Comparison of ENCODE assay signal across 8 mouse cellular contexts in the genomic region with DNA sequence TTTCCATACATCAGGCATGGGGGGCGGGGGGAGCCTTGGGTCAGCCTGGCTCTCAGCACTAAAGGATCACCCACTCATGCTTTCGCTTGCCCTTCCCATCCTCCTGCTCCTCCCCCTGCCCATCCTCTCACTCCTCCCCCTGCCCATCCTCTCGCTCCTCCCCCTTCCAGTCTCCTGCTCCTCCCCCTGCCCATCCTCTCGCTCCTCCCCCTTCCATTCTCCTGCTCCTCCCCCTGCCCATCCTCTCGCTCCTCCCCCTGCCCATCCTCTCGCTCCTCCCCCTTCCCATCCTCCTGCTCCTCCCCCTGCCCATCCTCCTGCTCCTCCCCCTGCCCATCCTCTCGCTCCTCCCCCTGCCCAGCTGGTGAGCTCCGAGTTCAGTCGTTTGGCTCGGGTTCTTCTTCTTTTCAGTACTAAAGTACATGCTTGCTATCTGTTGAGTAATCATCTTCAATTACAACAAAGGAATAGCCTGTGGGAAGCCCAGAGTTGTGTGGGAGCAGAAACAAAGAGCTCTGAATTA. TPM values are rescaled to one million over a fixed set of nuclear protein-coding genes. Genes with fewer than 3 reads are reported as not detected.
DNase-seq lines count a peak whose midpoint lies in the region; ATAC-seq and TF ChIP-seq lines count a peak whose summit lies in the region.

No protein-coding gene starts in this region.

- no peak for TF ChIP-seq CTCF in kidney, postnatal 0 days (IDR thresholded peaks at IDR 0.05; ENCODE audit: low read depth)

- H3K4me2 ChIP-seq in heart, embryonic 13.5 days: peak overlapping the region; percentile 63
- H3K4me2 ChIP-seq in kidney, postnatal 0 days (ENCODE audit: low read length): peak overlapping the region; percentile 50
- peak overlapping the region; percentile 51 for H3K4me2 ChIP-seq in lung, embryonic 15.5 days
- H3K4me2 ChIP-seq in neural tube, embryonic 15.5 days: peak overlapping the region; percentile 54

- peak overlapping the region; percentile 26 for H3K4me3 ChIP-seq in erythroblast, embryonic 14.5 days (replicated peaks)
- H3K4me3 ChIP-seq in heart, embryonic 13.5 days: peak overlapping the region; percentile 29
- H3K4me3 ChIP-seq in kidney, postnatal 0 days (replicated peaks; ENCODE audit: low read depth, low read length): no peak overlapping the region
- H3K4me3 ChIP-seq in lung, embryonic 15.5 days: peak overlapping the region; percentile 26
- peak overlapping the region; percentile 21 for H3K4me3 ChIP-seq in neural tube, embryonic 15.5 days (replicated peaks)

- DNase-seq in 416B (ENCODE audit: low read depth) (peak; percentile 97), ZHBTc4 (ENCODE audit: low read depth, low spot score) (peak; percentile 89)
- DNase-seq in kidney, postnatal 0 days (ENCODE audit: low spot score): peak; percentile 92
- DNase-seq in thymus, postnatal 14 days: peak; percentile 67

- peak overlapping the region; percentile 33; the same call in 1 of the 2 replicates for H3K27ac ChIP-seq in heart, embryonic 13.5 days (replicated peaks)
- peak overlapping the region; percentile 50; the same call in 1 of the 2 replicates for H3K27ac ChIP-seq in kidney, postnatal 0 days
- H3K27ac ChIP-seq in lung, embryonic 15.5 days: peak overlapping the region; percentile 88
- H3K27ac ChIP-seq in neural tube, embryonic 15.5 days (replicated peaks): peak overlapping the region; percentile 54

- H3K9ac ChIP-seq in heart, embryonic 13.5 days: peak overlapping the region; percentile 33; the same call in 1 of the 2 replicates
- 0 out of 2 replicates have a peak overlapping the region, but pooled peaks have one; percentile 23 for H3K9ac ChIP-seq in kidney, postnatal 0 days (ENCODE audit: low read depth, low read length)
- 0 out of 2 replicates have a peak overlapping the region, but pooled peaks have one; percentile 11 for H3K9ac ChIP-seq in lung, embryonic 15.5 days
- no peak overlapping the region for H3K9ac ChIP-seq in neural tube, embryonic 15.5 days (replicated peaks)

- peaks cover 12% of the 10 kb centered on the region for H3K4me1 ChIP-seq in erythroblast, embryonic 14.5 days (ENCODE audit: control insufficient read depth)
- peaks cover 35% of the 10 kb centered on the region for H3K4me1 ChIP-seq in heart, embryonic 13.5 days
- H3K4me1 ChIP-seq in kidney, postnatal 0 days (replicated peaks; ENCODE audit: insufficient read depth, low read length): no peaks in the 10 kb centered on the region
- peaks cover 12% of the 10 kb centered on the region for H3K4me1 ChIP-seq in lung, embryonic 15.5 days
- peaks cover 11% of the 10 kb centered on the region for H3K4me1 ChIP-seq in neural tube, embryonic 15.5 days

- 0 out of 2 replicates have a peak, but pooled peaks have one; percentile 58 for ATAC-seq in heart, embryonic 13.5 days (ENCODE audit: extremely low read depth, insufficient number of reproducible peaks, low FRiP score, low TSS enrichment)
- ATAC-seq in kidney, postnatal 0 days (replicated peaks; ENCODE audit: low FRiP score, low read depth): peak; percentile 50; the same call in 1 of the 2 replicates
- ATAC-seq in lung, embryonic 15.5 days (ENCODE audit: borderline replicate concordance, extremely low read depth, low FRiP score, low TSS enrichment): peak; percentile 82
- ATAC-seq in neural tube, embryonic 15.5 days (ENCODE audit: low FRiP score): peak; percentile 65

- 3% methylated on average over 8 of the region's 10 CpGs for WGBS in heart, embryonic 13.5 days
- WGBS in kidney, postnatal 0 days: under 1% methylated on average over 8 of the region's 10 CpGs
- WGBS in lung, embryonic 15.5 days: 2% methylated on average over 7 of the region's 10 CpGs
- 4% methylated on average over 7 of the region's 10 CpGs for WGBS in neural tube, embryonic 15.5 days

- H3K27me3 ChIP-seq in erythroblast, embryonic 14.5 days (ENCODE audit: control insufficient read depth): no peaks in the 10 kb centered on the region
- H3K27me3 ChIP-seq in heart, embryonic 13.5 days (replicated peaks): no peaks in the 10 kb centered on the region
- H3K27me3 ChIP-seq in kidney, postnatal 0 days (ENCODE audit: insufficient read depth, low read length): no peaks in the 10 kb centered on the region
- no peaks in the 10 kb centered on the region for H3K27me3 ChIP-seq in lung, embryonic 15.5 days
- no peaks in the 10 kb centered on the region for H3K27me3 ChIP-seq in neural tube, embryonic 15.5 days (replicated peaks)

- H3K9me3 ChIP-seq in erythroblast, embryonic 14.5 days (ENCODE audit: control insufficient read depth, low read length): no peaks in the 10 kb centered on the region
- no peaks in the 10 kb centered on the region for H3K9me3 ChIP-seq in heart, embryonic 13.5 days
- H3K9me3 ChIP-seq in kidney, postnatal 0 days (replicated peaks; ENCODE audit: low read length): no peaks in the 10 kb centered on the region
- H3K9me3 ChIP-seq in lung, embryonic 15.5 days: no peaks in the 10 kb centered on the region
- no peaks in the 10 kb centered on the region for H3K9me3 ChIP-seq in neural tube, embryonic 15.5 days (replicated peaks)

- H3K36me3 ChIP-seq in erythroblast, embryonic 14.5 days (ENCODE audit: control insufficient read depth): no peaks in the 10 kb centered on the region
- no peaks in the 10 kb centered on the region for H3K36me3 ChIP-seq in heart, embryonic 13.5 days
- H3K36me3 ChIP-seq in kidney, postnatal 0 days (ENCODE audit: insufficient read depth, low read length): no peaks in the 10 kb centered on the region
- H3K36me3 ChIP-seq in lung, embryonic 15.5 days: no peaks in the 10 kb centered on the region
- H3K36me3 ChIP-seq in neural tube, embryonic 15.5 days: no peaks in the 10 kb centered on the region

RNA-seq across cellular contexts. Expression of a gene that starts 8.0 kb away (rescaled TPM):
- polyA plus RNA-seq in erythroblast, embryonic 14.5 days (2012): 9.2 and 12.0 TPM in 2 replicates
- polyA plus RNA-seq in heart, embryonic 13.5 days (2015; fragmentation: Nextera tagmentation; extraction: Ambion mirVana): 149 TPM in 2 replicates
- 135 and 138 TPM in 2 replicates for polyA plus RNA-seq in kidney, postnatal 0 days (2015; fragmentation: Nextera tagmentation; extraction: Ambion mirVana)
- 141 TPM in 2 replicates for polyA plus RNA-seq in lung, embryonic 15.5 days (2015; fragmentation: Nextera tagmentation; extraction: Ambion mirVana)
- polyA plus RNA-seq in neural tube, embryonic 15.5 days (2015; fragmentation: Nextera tagmentation; extraction: Ambion mirVana): 185 and 190 TPM in 2 replicates

RNA-seq across cellular contexts. Expression of a gene that starts 35.1 kb away (rescaled TPM):
- 0.31 and 0.32 TPM in 2 replicates for polyA plus RNA-seq in erythroblast, embryonic 14.5 days (2012)
- polyA plus RNA-seq in heart, embryonic 13.5 days (2015; fragmentation: Nextera tagmentation; extraction: Ambion mirVana): 37.4 and 41.5 TPM in 2 replicates
- polyA plus RNA-seq in kidney, postnatal 0 days (2015; fragmentation: Nextera tagmentation; extraction: Ambion mirVana): 38.3 and 42.7 TPM in 2 replicates
- 55.1 and 55.3 TPM in 2 replicates for polyA plus RNA-seq in lung, embryonic 15.5 days (2015; fragmentation: Nextera tagmentation; extraction: Ambion mirVana)
- 95.7 and 111 TPM in 2 replicates for polyA plus RNA-seq in neural tube, embryonic 15.5 days (2015; fragmentation: Nextera tagmentation; extraction: Ambion mirVana)

RNA-seq across cellular contexts. Expression of a gene that starts 35.1 kb away (rescaled TPM):
- 0.03 and 0.04 TPM in 2 replicates for polyA plus RNA-seq in erythroblast, embryonic 14.5 days (2012)
- polyA plus RNA-seq in heart, embryonic 13.5 days (2015; fragmentation: Nextera tagmentation; extraction: Ambion mirVana): 0.19 and 0.45 TPM in 2 replicates
- polyA plus RNA-seq in kidney, postnatal 0 days (2015; fragmentation: Nextera tagmentation; extraction: Ambion mirVana): 0.32 and 0.55 TPM in 2 replicates
- 0.65 and 0.79 TPM in 2 replicates for polyA plus RNA-seq in lung, embryonic 15.5 days (2015; fragmentation: Nextera tagmentation; extraction: Ambion mirVana)
- polyA plus RNA-seq in neural tube, embryonic 15.5 days (2015; fragmentation: Nextera tagmentation; extraction: Ambion mirVana): 0.46 and 1.6 TPM in 2 replicates

RNA-seq across cellular contexts. Expression of a gene that starts 35.9 kb away (rescaled TPM):
- not detected in 2 replicates for polyA plus RNA-seq in erythroblast, embryonic 14.5 days (2012)
- polyA plus RNA-seq in heart, embryonic 13.5 days (2015; fragmentation: Nextera tagmentation; extraction: Ambion mirVana): 0.40 and 0.52 TPM in 2 replicates
- 0.22 and 0.47 TPM in 2 replicates for polyA plus RNA-seq in kidney, postnatal 0 days (2015; fragmentation: Nextera tagmentation; extraction: Ambion mirVana)
- 0.05 and 0.35 TPM in 2 replicates for polyA plus RNA-seq in lung, embryonic 15.5 days (2015; fragmentation: Nextera tagmentation; extraction: Ambion mirVana)
- polyA plus RNA-seq in neural tube, embryonic 15.5 days (2015; fragmentation: Nextera tagmentation; extraction: Ambion mirVana): 0.73 and 0.97 TPM in 2 replicates

Comparison
In these comparisons a context has a peak if more than half of its experiments do, and no peak if none do; other contexts are left out.
1. H3K27ac ChIP-seq: peak in every context shown above with its lines; median percentile 88 in lung, embryonic 15.5 days; 54 in neural tube, embryonic 15.5 days; 50 in kidney, postnatal 0 days; 33 in heart, embryonic 13.5 days.
2. RNA of a gene that starts 8.0 kb away (polyA plus RNA-seq): 185 to 190 TPM in neural tube, embryonic 15.5 days, 149 TPM in heart, embryonic 13.5 days, 141 TPM in lung, embryonic 15.5 days and 135 to 138 TPM in kidney, postnatal 0 days; 9.2 to 12.0 TPM in erythroblast, embryonic 14.5 days; every median in the first group is over 10 times any median in the second.
3. RNA of a gene that starts 35.1 kb away (polyA plus RNA-seq): 95.7 to 111 TPM in neural tube, embryonic 15.5 days, 55.1 to 55.3 TPM in lung, embryonic 15.5 days, 37.4 to 41.5 TPM in heart, embryonic 13.5 days and 38.3 to 42.7 TPM in kidney, postnatal 0 days; 0.31 to 0.32 TPM in erythroblast, embryonic 14.5 days; every median in the first group is over 10 times any median in the second.
4. Peak in every context shown above with its lines, with median percentiles within 50 percentile points of each other: DNase-seq, ATAC-seq and H3K4me2 ChIP-seq.